Mouse (Mus musculus) MEL (cell line): ENCODE measurements around the gene Ppp1r1b. TPM values are rescaled to one million over a fixed set of nuclear protein-coding genes. Genes with fewer than 3 reads are reported as not detected.

Source experiments
- DNase-seq: peaks from one replicate; pipeline ENCODE4 v3.0.0; 2011; ENCODE audit warnings: low read depth, low spot score
- H3K27ac ChIP-seq: 2 replicates; pipeline ENCODE4 v1.5.1; 2012; ENCODE audit warnings: low read depth, mild to moderate bottlenecking, control low read depth, low read length, moderate library complexity; ENCODE audit not compliant: control insufficient read depth
- H3K27me3 ChIP-seq, 2 experiments: fragments of 150-350 bp in 1 of 2; sonication (generic) in 1 of 2; 2 replicates each; pipeline ENCODE4 v1.6.1; 2012; ENCODE audit warnings: low read length in 2 of 2, mild to moderate bottlenecking in 2 of 2, improper control_type of control experiment in 1 of 2, moderate library complexity in 1 of 2; ENCODE audit not compliant: insufficient read depth in 2 of 2, control insufficient read depth in 1 of 2
- H3K36me3 ChIP-seq, 2 experiments: 2 replicates each; pipeline ENCODE4 v1.6.1; 2012 to 2014; ENCODE audit warnings: low read length in 2 of 2, improper control_type of control experiment in 1 of 2, inconsistent platforms in 1 of 2, mild to moderate bottlenecking in 1 of 2; ENCODE audit not compliant: insufficient read depth in 2 of 2, control insufficient read depth in 1 of 2
- H3K4me1 ChIP-seq, 2 experiments: fragments of 150-350 bp in 1 of 2; sonication (generic) in 1 of 2; 2 replicates each; pipeline ENCODE4 v1.6.1; 2012; ENCODE audit warnings: low read length in 2 of 2, improper control_type of control experiment in 1 of 2, mild to moderate bottlenecking in 1 of 2; ENCODE audit not compliant: insufficient read depth in 2 of 2, control insufficient read depth in 1 of 2
- H3K4me3 ChIP-seq, 2 experiments: fragments of 150-350 bp in 1 of 2; sonication (generic) in 1 of 2; 2 replicates each; pipeline ENCODE4 v1.5.1; 2012; ENCODE audit warnings: low read depth in 2 of 2, low read length in 2 of 2, mild to moderate bottlenecking in 2 of 2, moderate library complexity in 2 of 2, control low read depth in 1 of 2, improper control_type of control experiment in 1 of 2; ENCODE audit not compliant: control insufficient read depth in 1 of 2, insufficient read depth in 1 of 2
- H3K79me2 ChIP-seq: 2 replicates; pipeline ENCODE4 v1.6.1; 2012; ENCODE audit warnings: mild to moderate bottlenecking, low read length, moderate library complexity; ENCODE audit not compliant: control insufficient read depth, poor library complexity, insufficient read depth
- H3K9ac ChIP-seq: 2 replicates; pipeline ENCODE4 v1.6.1; 2012; ENCODE audit warnings: low read depth, mild to moderate bottlenecking, control low read depth, low read length, moderate library complexity; ENCODE audit not compliant: control insufficient read depth, poor library complexity, severe bottlenecking
- H3K9me3 ChIP-seq: fragments of 150-350 bp; sonication (generic); replicated peaks from 2 replicates; pipeline ENCODE4 v1.6.1; 2012; ENCODE audit warnings: mild to moderate bottlenecking, low read length, improper control_type of control experiment, moderate library complexity; ENCODE audit not compliant: insufficient read depth
- BHLHE40 ChIP-seq: IDR thresholded peaks from 2 replicates; pipeline ENCODE4 v1.6.1; 2012; ENCODE audit warnings: low read depth, mild to moderate bottlenecking, inconsistent platforms, low read length, improper control_type of control experiment, borderline replicate concordance
- CHD1 ChIP-seq: IDR thresholded peaks from 2 replicates; pipeline ENCODE4 v1.6.1; 2012; ENCODE audit warnings: low read depth, mild to moderate bottlenecking, inconsistent platforms, low read length, improper control_type of control experiment
- CHD2 ChIP-seq: IDR thresholded peaks from 2 replicates; pipeline ENCODE4 v1.6.1; 2011; ENCODE audit warnings: low read length, improper control_type of control experiment
- CTCF ChIP-seq, 3 experiments: IDR thresholded peaks in 2 of 3; conservative IDR thresholded peaks in 1 of 3; 2 replicates each; pipeline ENCODE4 v1.5.1; 2011 to 2012; ENCODE audit warnings: low read length in 3 of 3, low read depth in 2 of 3, mild to moderate bottlenecking in 2 of 3, improper control_type of control experiment in 1 of 3, inconsistent platforms in 1 of 3, mixed read lengths in 1 of 3, moderate library complexity in 1 of 3; ENCODE audit not compliant: control insufficient read depth in 1 of 3, insufficient read depth in 1 of 3, poor library complexity in 1 of 3, severe bottlenecking in 1 of 3
- E2F4 ChIP-seq: IDR thresholded peaks from 2 replicates; pipeline ENCODE4 v1.6.1; 2011; ENCODE audit warnings: low read depth, low read length, improper control_type of control experiment, borderline replicate concordance
- ELF1 ChIP-seq: IDR thresholded peaks from 2 replicates; pipeline ENCODE4 v1.6.1; 2014; ENCODE audit warnings: low read depth, mild to moderate bottlenecking, inconsistent platforms, low read length, improper control_type of control experiment, moderate library complexity
- ETS1 ChIP-seq: IDR thresholded peaks from 2 replicates; pipeline ENCODE4 v1.6.1; 2012; ENCODE audit warnings: low read depth, mild to moderate bottlenecking, inconsistent platforms, low read length, improper control_type of control experiment, moderate library complexity
- GABPA ChIP-seq: IDR thresholded peaks from 2 replicates; pipeline ENCODE4 v1.6.1; 2012; ENCODE audit warnings: low read depth, mild to moderate bottlenecking, inconsistent platforms, low read length, improper control_type of control experiment, moderate library complexity
- GATA1 ChIP-seq: IDR thresholded peaks from 2 replicates; pipeline ENCODE4 v1.6.1; 2011; ENCODE audit warnings: low read depth, low read length, improper control_type of control experiment
- HCFC1 ChIP-seq: IDR thresholded peaks from 2 replicates; pipeline ENCODE4 v1.6.1; 2012; ENCODE audit warnings: low read depth, mild to moderate bottlenecking, inconsistent platforms, low read length, improper control_type of control experiment, moderate library complexity
- JUND ChIP-seq: IDR thresholded peaks from 2 replicates; pipeline ENCODE4 v1.6.1; 2011; ENCODE audit warnings: low read depth, mild to moderate bottlenecking, improper control_type of control experiment, low read length
- KAT2A ChIP-seq: conservative IDR thresholded peaks from 2 replicates; pipeline ENCODE4 v1.6.1; 2012; ENCODE audit warnings: low read depth, low read length, improper control_type of control experiment, inconsistent platforms
- MAX ChIP-seq: IDR thresholded peaks from 2 replicates; pipeline ENCODE4 v1.6.1; 2011; ENCODE audit warnings: low read length, improper control_type of control experiment
- MAZ ChIP-seq: IDR thresholded peaks from 2 replicates; pipeline ENCODE4 v1.6.1; 2012; ENCODE audit warnings: low read depth, mild to moderate bottlenecking, inconsistent platforms, low read length, improper control_type of control experiment
- MXI1 ChIP-seq: IDR thresholded peaks from 2 replicates; pipeline ENCODE4 v1.6.1; 2011; ENCODE audit warnings: mild to moderate bottlenecking, low read depth, low read length, improper control_type of control experiment
- MYB ChIP-seq: IDR thresholded peaks from 2 replicates; pipeline ENCODE4 v1.6.1; 2011; ENCODE audit warnings: mild to moderate bottlenecking, low read depth, low read length, improper control_type of control experiment
- MYC ChIP-seq: IDR thresholded peaks from 2 replicates; pipeline ENCODE4 v1.6.1; 2011; ENCODE audit warnings: low read depth, mild to moderate bottlenecking, low read length, improper control_type of control experiment, moderate library complexity
- NELFE ChIP-seq: IDR thresholded peaks from 2 replicates; pipeline ENCODE4 v1.6.1; 2011; ENCODE audit warnings: low read depth, low read length, improper control_type of control experiment
- POLR2AphosphoS2 ChIP-seq: IDR thresholded peaks from 2 replicates; pipeline ENCODE4 v1.6.1; 2011; ENCODE audit warnings: low read length, improper control_type of control experiment
- POLR2AphosphoS5 ChIP-seq: IDR thresholded peaks from 2 replicates; pipeline ENCODE4 v1.6.1; 2012; ENCODE audit warnings: low read depth, borderline replicate concordance, mild to moderate bottlenecking, inconsistent platforms, low read length, moderate library complexity, mixed read lengths
- RAD21 ChIP-seq: IDR thresholded peaks from 2 replicates; pipeline ENCODE4 v1.6.1; 2011; ENCODE audit warnings: mild to moderate bottlenecking, low read depth, low read length, improper control_type of control experiment
- RCOR1 ChIP-seq: IDR thresholded peaks from 2 replicates; pipeline ENCODE4 v1.6.1; 2012; ENCODE audit warnings: low read depth, mild to moderate bottlenecking, inconsistent platforms, low read length, improper control_type of control experiment
- SIN3A ChIP-seq: IDR thresholded peaks from 2 replicates; pipeline ENCODE4 v1.6.1; 2012; ENCODE audit warnings: low read length, improper control_type of control experiment, inconsistent platforms
- SMC3 ChIP-seq: IDR thresholded peaks from 2 replicates; pipeline ENCODE4 v1.6.1; 2011; ENCODE audit warnings: low read depth, low read length, improper control_type of control experiment
- TAL1 ChIP-seq: IDR thresholded peaks from 2 replicates; pipeline ENCODE4 v1.6.1; 2012; ENCODE audit warnings: mild to moderate bottlenecking, inconsistent platforms, low read length, moderate library complexity, mixed read lengths
- TBP ChIP-seq: IDR thresholded peaks from 2 replicates; pipeline ENCODE4 v1.8.0; 2011; ENCODE audit warnings: low read depth, low read length, improper control_type of control experiment
- UBTF ChIP-seq: IDR thresholded peaks from 2 replicates; pipeline ENCODE4 v1.6.1; 2012; ENCODE audit warnings: low read depth, mild to moderate bottlenecking, inconsistent platforms, low read length, improper control_type of control experiment, moderate library complexity, borderline replicate concordance; ENCODE audit not compliant: insufficient read depth
- USF1 ChIP-seq: IDR thresholded peaks from 2 replicates; pipeline ENCODE4 v1.6.1; 2014; ENCODE audit warnings: low read depth, mild to moderate bottlenecking, inconsistent platforms, low read length, improper control_type of control experiment, moderate library complexity
- ZKSCAN1 ChIP-seq: IDR thresholded peaks from 2 replicates; pipeline ENCODE4 v1.6.1; 2012; ENCODE audit warnings: low read depth, mild to moderate bottlenecking, inconsistent platforms, low read length, improper control_type of control experiment, moderate library complexity
- ZMIZ1 ChIP-seq: IDR thresholded peaks from 2 replicates; pipeline ENCODE4 v1.6.1; 2012; ENCODE audit warnings: low read depth, mild to moderate bottlenecking, inconsistent platforms, low read length, improper control_type of control experiment, moderate library complexity
- ZNF384 ChIP-seq: IDR thresholded peaks from 2 replicates; pipeline ENCODE4 v1.6.1; 2012; ENCODE audit warnings: low read depth, mild to moderate bottlenecking, inconsistent platforms, low read length, improper control_type of control experiment
- polyA plus RNA-seq, 2 experiments: library from polyadenylated mRNA; stranded (reverse) in 1 of 2; unstranded in 1 of 2; fragments of >175 nt in 1 of 2; fragments of >200 nt in 1 of 2; gene quantifications; 2 replicates each; pipeline versions ENCODE4 v1.2.1 to v1.2.4; 2012; ENCODE audit warnings: low replicate concordance in 2 of 2, low read depth in 1 of 2; ENCODE audit not compliant: insufficient read length in 2 of 2, insufficient read depth in 1 of 2, missing spikeins in 1 of 2
- total RNA-seq: library from RNA; depleted of rRNA; stranded (reverse); fragments of 300-350 nt; gene quantifications from 2 replicates; pipeline ENCODE4 v1.2.3, GENCODE M21; 2012

Ppp1r1b gene
- total and polyA plus RNA-seq, 3 experiments: 35.2 to 114 TPM; not detected in 1

DNA sequence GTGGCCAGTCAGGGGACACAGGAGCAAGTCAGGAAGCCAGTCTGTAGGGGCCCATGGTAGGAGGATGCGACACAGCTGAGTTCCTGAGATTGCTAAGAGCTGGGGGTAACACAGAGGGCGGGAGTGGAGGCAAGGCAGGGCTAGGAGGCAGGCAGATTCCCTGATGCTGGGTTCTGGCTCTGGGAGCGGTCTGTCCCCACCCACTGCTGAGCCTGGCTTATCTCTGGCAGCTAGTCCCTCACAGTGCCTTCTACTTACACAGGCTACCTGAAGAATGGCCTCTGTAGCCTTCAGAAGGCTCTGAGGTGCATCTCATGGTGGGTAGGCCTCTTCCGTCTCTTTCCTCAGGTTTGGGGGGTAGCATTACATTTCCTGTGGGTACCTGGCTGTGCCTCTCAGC, 44.4 kb downstream of the Ppp1r1b start:
- Histone ChIP-seq H3K36me3 (peaks cover 0 to 26% of the 10 kb centered on the region in 2 experiments; a peak in 2 of 4 replicates), H3K27me3 (no peaks in the 10 kb centered on the region), H3K9me3 (no peaks in the 10 kb centered on the region), H3K27ac (peak overlapping the region; percentile 79), H3K9ac (peak overlapping the region; percentile 28), H3K79me2 (no peaks in the 10 kb centered on the region), H3K4me1 (peaks cover 21 to 45% of the 10 kb centered on the region in 2 experiments), H3K4me3 (peak overlapping the region in 1 of 2 experiments; percentile 27; a peak in 2 of 4 replicates)
- DNase-seq: peak; percentile 86
- TF ChIP-seq GATA1 (peak; percentile 70), CHD1 (no peak), RCOR1 (no peak; the same call in 1 of the 2 replicates), TBP (peak; percentile 36; the same call in 1 of the 2 replicates), MYB (no peak), MXI1 (no peak), MAZ (peak; percentile 72; the same call in 1 of the 2 replicates), RAD21 (no peak), NELFE (no peak), CHD2 (no peak), POLR2AphosphoS2 (no peak), TAL1 (no peak), E2F4 (no peak), BHLHE40 (no peak), JUND (0 out of 2 replicates have a peak, but pooled peaks have one; percentile 7), ETS1 (peak; percentile 43; the same call in 1 of the 2 replicates), USF1 (no peak)

DNA sequence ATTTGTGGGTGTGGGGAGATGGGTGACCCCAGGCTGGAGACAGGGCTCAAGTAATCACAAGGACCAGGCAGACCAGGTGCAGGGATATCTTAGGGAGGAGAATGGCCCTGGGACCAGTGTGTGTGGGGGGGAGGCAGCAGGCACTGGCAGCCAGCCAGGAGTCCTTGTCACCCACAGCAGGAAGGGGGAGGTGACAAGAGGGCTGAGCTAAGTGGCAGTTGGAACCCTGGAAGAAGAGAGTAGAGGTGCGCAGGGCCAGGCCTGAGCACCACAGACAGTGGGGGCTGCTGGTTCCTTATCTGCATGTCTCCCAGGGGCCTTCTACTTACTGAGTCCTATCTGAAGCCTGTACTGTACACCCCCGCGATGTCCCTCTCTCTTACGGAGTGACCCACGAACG, 45.1 kb downstream of the Ppp1r1b start:
- Histone ChIP-seq H3K27me3 (no peaks in the 10 kb centered on the region), H3K9ac (peak overlapping the region; percentile 53), H3K4me1 (peaks cover 21 to 45% of the 10 kb centered on the region in 2 experiments), H3K27ac (peak overlapping the region; percentile 79), H3K79me2 (no peaks in the 10 kb centered on the region), H3K9me3 (no peaks in the 10 kb centered on the region), H3K4me3 (peak overlapping the region; percentile 11 to 27), H3K36me3 (peaks cover 0 to 26% of the 10 kb centered on the region in 2 experiments; a peak in 2 of 4 replicates)
- peak; percentile 96 for DNase-seq
- TF ChIP-seq ZMIZ1: peak; percentile 31; the same call in 1 of the 2 replicates
- TF ChIP-seq JUND: no peak
- no peak for TF ChIP-seq CTCF (IDR thresholded peaks at IDR 0.05 in 2 of 3, conservative IDR thresholded peaks at IDR 0.05 in 1 of 3; ENCODE audit: control insufficient read depth in 1 of 3, insufficient read depth in 1 of 3, low read depth in 2 of 3, low read length in 3 of 3, poor library complexity in 1 of 3, severe bottlenecking in 1 of 3)
- TF ChIP-seq MYB: peak; percentile 88
- TF ChIP-seq SIN3A: peak; percentile 88
- no peak for TF ChIP-seq GABPA
- no peak for TF ChIP-seq MYC
- TF ChIP-seq NELFE: peak; percentile 89
- 0 out of 2 replicates have a peak, but pooled peaks have one; percentile 28 for TF ChIP-seq POLR2AphosphoS5
- TF ChIP-seq HCFC1: peak; percentile 68
- no peak for TF ChIP-seq ZKSCAN1
- no peak for TF ChIP-seq ZNF384
- no peak for TF ChIP-seq CHD1
- peak; percentile 31; the same call in 1 of the 2 replicates for TF ChIP-seq BHLHE40
- peak; percentile 87; the same call in 1 of the 2 replicates for TF ChIP-seq MAZ
- peak; percentile 48 for TF ChIP-seq MAX
- TF ChIP-seq E2F4: no peak
- peak; percentile 87 for TF ChIP-seq GATA1
- TF ChIP-seq CHD2: no peak
- no peak for TF ChIP-seq SMC3
- peak; percentile 70 for TF ChIP-seq TAL1
- peak; percentile 75 for TF ChIP-seq TBP
- no peak for TF ChIP-seq UBTF
- peak; percentile 43; the same call in 1 of the 2 replicates for TF ChIP-seq ELF1
- no peak for TF ChIP-seq MXI1
- no peak for TF ChIP-seq KAT2A
